Mouse (Mus musculus): ENCODE data around the gene Znrd1.

Znrd1 gene

DNA sequence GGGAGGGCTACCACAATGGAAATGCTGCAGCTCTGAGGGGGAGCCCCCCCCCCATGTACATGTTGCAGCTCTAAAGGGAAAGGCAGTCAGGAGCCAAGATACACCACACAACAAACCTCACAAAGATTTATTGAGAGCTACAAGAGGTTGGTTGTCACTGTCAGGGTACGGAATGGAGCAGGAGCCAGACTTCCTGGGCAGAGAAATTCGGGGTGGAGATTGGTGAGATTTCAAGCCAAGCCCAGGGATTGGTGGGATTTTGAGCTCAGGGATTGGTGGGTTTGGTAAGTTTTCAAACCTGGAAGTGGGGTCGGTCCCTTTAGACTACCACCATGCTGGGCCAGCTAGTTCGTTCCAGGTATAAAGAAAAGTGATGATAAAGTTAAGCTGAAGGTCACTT is 34.9 kb downstream of the Znrd1 start:
- no peak for DNase-seq (ENCODE audit: low spot score)

DNA sequence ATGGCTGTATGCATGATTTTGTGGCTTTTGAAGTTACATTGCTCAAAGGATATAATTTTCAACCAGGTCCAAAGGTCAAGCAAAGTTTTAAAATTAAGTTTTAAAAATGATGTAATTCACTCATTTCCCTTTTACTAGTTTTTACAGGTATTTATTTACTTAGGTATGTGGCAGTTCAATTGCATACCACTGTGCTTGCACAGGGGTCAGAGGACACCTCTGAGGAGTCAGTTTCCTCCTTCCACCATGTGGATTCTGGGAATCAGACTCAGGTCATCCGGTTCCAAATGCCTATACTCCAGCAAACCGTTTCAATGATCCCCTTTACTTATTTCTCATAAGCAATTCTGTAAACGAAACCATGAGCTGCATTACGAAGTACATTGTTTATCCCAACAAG is 35.6 kb downstream of the Znrd1 start:
- DNase-seq (ENCODE audit: low spot score), result no peak

DNA sequence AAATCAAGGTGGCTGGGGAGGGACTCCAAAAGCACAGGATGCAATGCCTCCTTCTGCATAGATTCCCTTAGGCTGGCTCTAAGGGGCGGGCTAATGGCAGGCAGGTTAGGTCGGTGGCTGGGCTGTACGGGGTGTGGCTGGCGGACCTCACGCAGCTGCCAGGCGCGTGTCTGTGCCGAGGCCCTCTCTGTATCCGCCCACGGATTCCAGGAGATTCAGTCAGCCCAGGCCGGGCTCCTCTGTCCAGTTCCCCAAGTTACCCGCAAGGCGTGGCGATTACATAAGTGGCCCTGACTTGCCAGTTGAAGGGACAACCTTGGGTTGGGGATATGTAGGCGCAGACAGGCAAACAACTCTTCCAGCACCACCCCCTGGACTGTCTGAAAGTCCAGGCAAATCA is 38.1 kb downstream of the Znrd1 start:
- no peak for DNase-seq (ENCODE audit: low spot score)

DNA sequence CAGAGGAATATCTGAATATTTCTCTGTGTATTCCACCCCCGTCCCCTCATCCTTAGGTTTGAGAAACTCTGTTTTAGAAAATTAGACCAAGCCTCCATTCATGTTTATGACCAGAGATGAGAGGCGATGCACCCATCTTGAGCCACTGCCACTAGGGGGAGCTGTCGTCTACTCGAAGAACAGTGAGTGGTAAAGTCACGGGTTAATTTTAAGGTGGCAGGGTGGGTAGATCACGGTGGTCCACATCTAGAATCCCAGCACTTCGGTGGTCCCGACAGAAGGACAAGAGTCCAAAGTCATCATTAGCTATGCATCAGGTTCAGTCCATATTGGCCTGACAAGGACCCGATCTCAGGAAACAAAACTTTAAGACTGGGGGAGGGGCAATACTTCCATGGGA is 43.3 kb downstream of the Znrd1 start:
- no peak for DNase-seq (ENCODE audit: low spot score)

- peak; percentile 39 for DNase-seq (ENCODE audit: low spot score)
Measured at GRCm38 (mm10) chr17:36914108-36914507, 44.3 kb downstream of the Znrd1 start.

GRCm38 (mm10) chr17:36912031-36912430 is 46.3 kb downstream of the Znrd1 start:
- DNase-seq (ENCODE audit: low spot score), result no peak

DNA sequence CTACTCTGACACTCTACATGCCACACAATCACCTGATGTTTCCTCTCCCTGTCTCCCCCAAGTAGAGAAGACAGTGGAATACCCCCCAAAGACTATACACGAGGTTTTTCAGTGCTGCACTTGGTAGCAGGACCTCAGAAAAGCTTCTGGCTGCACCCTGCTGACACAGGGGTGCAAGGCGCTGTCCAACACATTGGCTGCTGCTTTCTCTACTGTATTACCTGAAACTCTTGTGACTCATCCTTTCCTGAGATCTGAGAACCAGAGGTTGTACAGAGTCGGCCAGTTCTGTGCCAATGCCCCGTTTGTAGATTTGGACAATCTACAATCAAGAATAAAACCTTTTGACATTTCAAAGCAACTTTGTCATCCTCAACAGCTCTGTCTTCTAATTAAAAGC is 48.6 kb downstream of the Znrd1 start:
- DNase-seq (ENCODE audit: low spot score), result no peak

DNA sequence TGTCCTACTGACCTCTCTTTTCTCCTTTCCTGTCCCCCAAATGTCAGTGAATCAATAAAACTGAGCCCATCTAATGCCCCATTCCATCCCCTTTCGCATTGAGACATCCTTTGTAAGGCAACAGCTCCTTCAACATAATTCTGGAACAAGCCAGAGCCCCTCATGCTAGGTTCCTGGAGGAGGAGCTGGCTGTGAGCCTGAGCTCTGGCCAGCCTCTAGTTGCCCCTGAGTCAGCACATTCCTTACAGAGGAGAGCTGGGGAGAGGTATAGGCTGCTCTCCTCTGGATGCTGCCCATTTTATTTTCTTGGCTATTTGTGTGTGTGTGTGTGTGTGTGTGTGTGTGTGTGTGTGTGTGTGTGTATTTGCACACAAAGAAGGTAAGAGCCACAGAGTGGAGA is 50.1 kb downstream of the Znrd1 start:
- no peak for DNase-seq (ENCODE audit: low spot score)
